Mouse (Mus musculus): Measurements from ENCODE around the gene Ocln.

GRCm38 (mm10) chr13:100511146-100511859 is 41.2 kb downstream of the Ocln start:
- TF ChIP-seq POLR2A (IDR thresholded peaks at IDR 0.05; ENCODE audit: insufficient read length, low read depth), result no peak
- no peak for TF ChIP-seq MYOG (IDR thresholded peaks at IDR 0.05; ENCODE audit: control insufficient read depth in 1 of 3, insufficient read depth in 1 of 3, insufficient read length in 2 of 3, low read depth in 2 of 3)
- no peak for TF ChIP-seq TCF3 (IDR thresholded peaks at IDR 0.05; ENCODE audit: insufficient read length, low read depth)
- TF ChIP-seq TCF12 (IDR thresholded peaks at IDR 0.05; ENCODE audit: insufficient read depth, poor library complexity, severe bottlenecking), result no peak
- no peak for TF ChIP-seq MAX (IDR thresholded peaks at IDR 0.05; ENCODE audit: low read depth)
- no peak for TF ChIP-seq MYOD1 (IDR thresholded peaks at IDR 0.05; ENCODE audit: control insufficient read depth in 1 of 3, insufficient read length in 2 of 3, low read depth in 2 of 3)
- TF ChIP-seq POLR2AphosphoS2 (IDR thresholded peaks at IDR 0.05; ENCODE audit: insufficient read length, low read depth), result no peak
- no peak for TF ChIP-seq REST (IDR thresholded peaks at IDR 0.05; ENCODE audit: insufficient read depth, insufficient read length)
- TF ChIP-seq E2F4 (IDR thresholded peaks at IDR 0.05; ENCODE audit: insufficient read depth), result no peak
- TF ChIP-seq SRF (IDR thresholded peaks at IDR 0.05; ENCODE audit: control insufficient read depth, insufficient read length, low read depth), result no peak

Data from myocyte (in vitro differentiated cells).